Mouse (Mus musculus): ENCODE data around the gene Tfpi. TPM values are rescaled to one million over a fixed set of nuclear protein-coding genes. Genes with fewer than 3 reads are reported as not detected.
"Not testable (repeated sequence)": the region's sequence is repeated elsewhere in the genome, so short reads cannot be mapped to it uniquely, and the experiment has no call there.

Gene Tfpi
- polyA plus RNA-seq, 1 experiment from 2014 or later: 25.8 TPM

DNA sequence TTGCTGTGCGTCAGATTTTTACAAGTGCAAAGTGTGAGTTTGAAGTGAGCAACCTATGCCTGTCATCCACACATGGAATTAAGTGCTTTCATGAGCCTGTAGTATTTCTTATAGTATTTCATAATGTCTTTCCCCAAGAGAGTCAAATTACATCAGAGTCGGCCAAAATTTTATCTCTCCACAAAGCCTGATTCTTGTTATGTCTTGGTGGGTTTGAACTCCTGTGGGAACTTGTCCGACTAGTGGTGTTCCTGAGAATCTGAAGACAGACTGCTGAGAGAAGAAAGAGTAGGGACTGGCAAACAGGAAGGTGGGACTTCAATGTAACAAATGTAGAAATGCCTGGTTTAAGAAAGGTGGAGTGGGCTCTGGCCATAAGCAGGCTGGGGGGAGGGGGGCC lies 47.7 kb downstream of the Tfpi start:
- 50% methylated on average over 3 of the region's 3 CpGs for WGBS (ENCODE audit: insufficient replicate concordance)
- H3K27ac ChIP-seq: no peak overlapping the region
- ATAC-seq: no peak
- H3K36me3 ChIP-seq: no peaks in the 10 kb centered on the region; the same call in 1 of the 2 replicates
- no peak overlapping the region for H3K4me2 ChIP-seq
- H3K4me3 ChIP-seq: no peak overlapping the region
- H3K9me3 ChIP-seq (replicated peaks): no peaks in the 10 kb centered on the region
- H3K27me3 ChIP-seq (replicated peaks): no peaks in the 10 kb centered on the region
- H3K9ac ChIP-seq: no peak overlapping the region
- peaks cover 11% of the 10 kb centered on the region; the same call in 1 of the 2 replicates for H3K4me1 ChIP-seq

DNA sequence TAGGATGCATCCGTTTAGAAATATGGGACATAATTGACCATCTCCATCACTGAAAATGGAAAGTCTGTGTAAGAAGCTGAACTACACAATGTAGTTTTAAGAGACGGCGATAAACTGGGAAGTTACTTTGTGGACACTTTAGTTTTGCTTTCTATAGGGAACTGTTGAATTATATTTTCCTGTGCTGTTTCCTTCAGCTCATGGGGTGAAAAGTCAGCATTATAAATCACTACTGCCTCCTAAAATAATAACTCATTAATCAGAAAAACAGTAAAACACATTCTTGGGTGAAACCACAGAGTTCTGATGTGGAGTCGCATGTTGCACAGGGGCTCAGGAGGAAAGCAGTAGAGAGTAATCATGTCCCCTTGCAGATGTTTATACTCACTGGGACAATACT lies 50.0 kb downstream of the Tfpi start:
- no peaks in the 10 kb centered on the region for H3K9me3 ChIP-seq (replicated peaks)
- peaks cover 12% of the 10 kb centered on the region; the same call in 1 of the 2 replicates for H3K4me1 ChIP-seq
- WGBS (ENCODE audit: insufficient replicate concordance): 58% methylated on average over 4 of the region's 4 CpGs
- no peaks in the 10 kb centered on the region for H3K27me3 ChIP-seq (replicated peaks)
- no peak for ATAC-seq
- H3K9ac ChIP-seq: no peak overlapping the region
- no peak overlapping the region for H3K4me2 ChIP-seq
- no peaks in the 10 kb centered on the region for H3K36me3 ChIP-seq
- H3K27ac ChIP-seq: no peak overlapping the region
- no peak overlapping the region for H3K4me3 ChIP-seq

DNA sequence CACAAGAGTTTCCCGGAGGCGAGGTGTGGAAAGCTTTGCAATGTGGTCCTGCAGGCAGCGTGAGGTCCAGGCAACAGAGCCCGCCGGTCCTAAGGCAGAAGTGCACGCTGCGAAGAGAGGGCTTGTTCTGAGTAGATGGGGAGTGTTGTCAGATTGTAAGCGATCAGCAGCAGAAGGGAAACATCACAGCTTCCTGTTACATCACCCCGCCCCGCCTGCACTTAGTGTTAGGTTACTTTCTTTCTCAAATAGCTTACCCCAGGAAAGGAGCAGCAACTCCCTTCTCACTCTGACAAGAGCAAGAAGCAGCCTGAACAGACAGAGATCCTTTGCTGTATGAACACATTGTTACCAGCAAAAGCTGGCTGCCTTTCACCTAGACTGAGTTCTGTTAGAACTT lies 51.4 kb downstream of the Tfpi start, which contains the start of gene Calcrl:
Gene Calcrl (minus strand): TSS at position 274 of the 400 bp plus-strand sequence.
- ATAC-seq: peak; percentile 90
- H3K9ac ChIP-seq: peak within 1 kb of the TSS; percentile 59
- H3K4me3 ChIP-seq: peak within 1 kb of the TSS; percentile 54
- peak within 1 kb of the TSS; percentile 69 for H3K4me2 ChIP-seq
- H3K9me3 ChIP-seq (replicated peaks): no peaks in the 10 kb centered on the region
- H3K4me1 ChIP-seq: peaks cover 12% of the 10 kb centered on the region; the same call in 1 of the 2 replicates
- H3K27ac ChIP-seq: peak within 1 kb of the TSS; percentile 57
- no peaks in the 10 kb centered on the region for H3K27me3 ChIP-seq (replicated peaks)
- under 1% methylated on average over 10 of the region's 10 CpGs for WGBS (ENCODE audit: insufficient replicate concordance)
- no peaks in the 10 kb centered on the region for H3K36me3 ChIP-seq

DNA sequence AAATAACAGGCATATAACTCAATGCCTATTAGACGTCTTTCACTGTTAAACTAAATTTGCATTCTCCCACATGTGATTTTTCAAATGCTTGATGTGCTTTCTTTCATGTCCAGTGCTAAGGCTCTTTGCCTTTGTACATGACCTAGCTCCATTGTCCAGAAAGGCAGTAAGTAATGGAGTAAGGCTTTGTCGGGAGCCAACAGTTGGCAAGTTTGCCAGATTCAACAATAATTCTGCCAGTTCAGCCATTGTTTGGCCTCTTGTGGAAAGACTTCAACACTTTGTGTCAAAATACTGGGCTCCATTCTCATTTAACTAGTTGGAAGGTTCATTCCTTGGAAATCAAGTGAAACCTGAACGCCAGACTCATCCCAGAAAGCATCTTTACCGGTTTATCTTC lies 60.1 kb downstream of the Tfpi start:
- WGBS (ENCODE audit: insufficient replicate concordance): 82% methylated on average over 4 of the region's 4 CpGs
- no peak for ATAC-seq
- Histone ChIP-seq H3K27ac (no peak overlapping the region), H3K27me3 (replicated peaks) (no peaks in the 10 kb centered on the region), H3K9me3 (replicated peaks) (no peaks in the 10 kb centered on the region), H3K9ac (no peak overlapping the region), H3K36me3 (0 out of 2 replicates have a peak, but pooled peaks cover 2% of the 10 kb centered on the region), H3K4me3 (no peak overlapping the region), H3K4me2 (no peak overlapping the region), H3K4me1 (no peaks in the 10 kb centered on the region)

DNA sequence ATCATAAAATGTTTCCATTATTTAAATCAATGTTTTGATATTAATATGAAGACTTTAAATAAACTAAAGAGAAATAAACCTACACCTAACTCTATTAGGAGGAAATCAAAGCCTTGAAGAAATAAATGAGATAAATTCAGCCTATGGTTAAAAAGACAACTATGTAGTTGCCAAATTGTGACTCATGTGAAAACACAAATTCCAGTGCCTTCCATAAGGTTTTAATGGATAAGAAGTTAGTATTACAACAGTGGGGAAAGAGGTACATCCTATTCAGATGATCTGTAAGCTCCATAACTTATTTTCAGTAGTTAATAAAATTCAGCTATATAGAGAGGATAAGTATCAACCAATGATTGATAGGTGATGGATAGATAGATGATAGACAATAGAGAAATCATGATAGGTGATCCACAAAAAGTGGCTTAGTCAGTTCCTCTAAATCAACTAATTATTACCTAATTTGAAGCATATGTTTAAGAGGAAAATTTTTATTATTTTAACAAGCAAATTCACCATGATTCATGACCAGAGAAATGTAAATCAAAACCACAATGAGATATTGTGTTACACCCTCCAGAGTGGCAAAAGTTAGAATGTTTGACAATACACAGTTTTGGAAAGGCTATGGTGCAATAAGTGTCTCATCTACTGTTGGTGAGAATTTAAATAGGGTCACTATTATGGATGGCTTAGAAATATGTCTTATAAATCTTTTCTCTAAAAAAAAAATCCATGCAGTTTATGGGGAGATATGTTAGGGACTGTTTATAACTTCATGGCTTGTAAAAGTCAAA lies 66.6 kb downstream of the Tfpi start:
- no peak overlapping the region for H3K4me3 ChIP-seq
- no peaks in the 10 kb centered on the region for H3K4me1 ChIP-seq
- no peaks in the 10 kb centered on the region for H3K9me3 ChIP-seq (replicated peaks)
- ATAC-seq: no peak
- H3K4me2 ChIP-seq: no peak overlapping the region
- 0 out of 2 replicates have a peak, but pooled peaks cover 2% of the 10 kb centered on the region for H3K36me3 ChIP-seq
- H3K9ac ChIP-seq: no peak overlapping the region
- H3K27ac ChIP-seq: no peak overlapping the region
- no peaks in the 10 kb centered on the region for H3K27me3 ChIP-seq (replicated peaks)

DNA sequence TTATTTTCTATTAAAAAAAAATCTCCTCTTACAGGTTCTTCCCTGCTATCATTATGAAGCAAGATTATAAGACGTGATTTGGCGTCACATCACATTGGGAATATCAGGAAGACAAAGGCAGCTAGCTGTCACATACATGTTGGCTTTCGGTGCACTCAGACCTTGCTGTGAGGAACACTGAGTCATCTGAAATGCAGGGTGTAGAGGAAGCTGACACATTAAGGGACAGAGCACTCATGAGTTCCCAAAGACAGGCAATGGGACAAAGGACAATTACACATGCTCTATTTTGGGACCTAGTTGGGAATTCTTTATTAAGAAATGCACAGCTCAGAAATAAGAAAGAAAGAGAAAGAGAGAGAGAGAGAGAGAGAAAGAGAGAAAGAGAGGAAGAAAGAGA lies 71.7 kb downstream of the Tfpi start:
- no peaks in the 10 kb centered on the region for H3K36me3 ChIP-seq
- ATAC-seq: no peak
- WGBS (ENCODE audit: insufficient replicate concordance): 78% methylated on average over 3 of the region's 3 CpGs

DNA sequence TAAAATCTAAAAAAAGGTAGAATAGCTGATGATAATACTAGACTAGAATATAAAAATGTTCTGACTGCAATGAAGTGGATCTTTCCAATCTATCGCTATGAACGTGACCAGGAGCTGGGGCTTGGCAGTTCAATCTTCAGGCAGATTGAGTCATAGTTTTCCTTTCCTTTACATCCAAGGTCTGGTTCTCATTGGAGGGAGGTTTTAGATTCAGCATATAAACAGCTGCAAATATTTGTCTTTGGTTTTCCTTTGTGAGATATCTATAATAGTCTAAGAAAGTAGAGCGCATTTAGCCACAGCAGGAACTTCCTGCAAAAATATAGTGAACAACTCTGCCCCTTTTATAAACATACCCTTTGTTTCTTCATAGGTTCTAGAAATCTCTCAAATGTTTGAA lies 73.9 kb downstream of the Tfpi start:
- Histone ChIP-seq H3K4me1 (no peaks in the 10 kb centered on the region), H3K9ac (no peak overlapping the region), H3K36me3 (no peaks in the 10 kb centered on the region), H3K9me3 (replicated peaks) (no peaks in the 10 kb centered on the region), H3K4me3 (no peak overlapping the region), H3K27me3 (replicated peaks) (no peaks in the 10 kb centered on the region), H3K4me2 (no peak overlapping the region), H3K27ac (no peak overlapping the region)
- WGBS (ENCODE audit: insufficient replicate concordance): 83% methylated on average over 3 of the region's 3 CpGs
- ATAC-seq: no peak

More for the DNA sequence above, 71.7 kb downstream of the Tfpi start:
- no peaks in the 10 kb centered on the region for H3K4me1 ChIP-seq
- no peaks in the 10 kb centered on the region for H3K27me3 ChIP-seq (replicated peaks)
- no peak overlapping the region for H3K4me2 ChIP-seq
- no peak overlapping the region for H3K9ac ChIP-seq
- H3K9me3 ChIP-seq (replicated peaks): no peaks in the 10 kb centered on the region
- H3K27ac ChIP-seq: no peak overlapping the region
- no peak overlapping the region for H3K4me3 ChIP-seq

DNA sequence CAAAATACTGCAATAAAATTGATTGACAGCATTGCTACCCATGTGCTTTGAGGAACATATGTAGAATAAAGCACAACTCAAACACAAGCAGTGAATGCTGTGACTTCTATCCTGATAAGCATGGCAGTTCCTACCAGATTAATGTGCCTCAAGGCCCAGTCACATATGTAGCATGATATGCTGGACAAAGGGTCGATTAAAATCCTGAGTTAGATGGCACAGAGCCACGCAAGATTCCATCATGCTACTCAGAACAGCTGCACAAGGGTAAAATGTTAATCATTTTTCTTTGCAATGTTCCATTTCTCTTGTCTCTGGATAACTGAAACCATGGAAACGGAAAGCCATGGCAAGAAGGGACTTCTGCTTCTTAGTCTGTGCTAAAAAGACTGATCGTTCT lies 80.0 kb downstream of the Tfpi start:
- H3K27ac ChIP-seq: no peak overlapping the region
- H3K9ac ChIP-seq: no peak overlapping the region
- H3K4me1 ChIP-seq: peaks cover 11% of the 10 kb centered on the region
- H3K9me3 ChIP-seq (replicated peaks): no peaks in the 10 kb centered on the region
- WGBS (ENCODE audit: insufficient replicate concordance): 69% methylated on average over 4 of the region's 4 CpGs
- no peaks in the 10 kb centered on the region for H3K36me3 ChIP-seq
- ATAC-seq: no peak
- no peaks in the 10 kb centered on the region for H3K27me3 ChIP-seq (replicated peaks)
- no peak overlapping the region for H3K4me2 ChIP-seq
- no peak overlapping the region for H3K4me3 ChIP-seq

DNA sequence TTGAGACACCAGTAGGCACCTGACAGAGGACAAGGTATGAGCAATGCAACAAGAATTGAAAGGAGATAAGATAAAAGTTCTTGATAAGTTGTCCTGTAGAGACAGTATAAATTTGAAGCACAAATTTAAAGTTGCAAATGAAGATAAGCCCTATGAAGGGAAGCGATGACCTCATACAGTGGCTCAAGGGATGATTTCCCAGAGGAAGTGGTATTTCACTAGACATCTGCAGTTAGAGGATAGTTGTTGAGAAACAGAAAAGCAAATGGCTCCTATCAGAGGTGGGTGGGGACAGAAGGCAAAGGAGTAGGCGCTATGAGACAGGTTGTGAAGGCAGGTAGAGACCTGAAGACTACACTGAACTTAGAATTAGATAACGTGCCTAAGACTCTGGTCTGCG lies 83.3 kb downstream of the Tfpi start:
- Histone ChIP-seq H3K4me1 (peaks cover 16% of the 10 kb centered on the region), H3K27me3 (replicated peaks) (no peaks in the 10 kb centered on the region), H3K9ac (no peak overlapping the region), H3K9me3 (replicated peaks) (no peaks in the 10 kb centered on the region), H3K36me3 (no peaks in the 10 kb centered on the region), H3K27ac (no peak overlapping the region), H3K4me3 (no peak overlapping the region), H3K4me2 (no peak overlapping the region)
- WGBS (ENCODE audit: insufficient replicate concordance): 68% methylated on average over 4 of the region's 4 CpGs
- ATAC-seq: peak; percentile 35; the same call in 1 of the 2 replicates

DNA sequence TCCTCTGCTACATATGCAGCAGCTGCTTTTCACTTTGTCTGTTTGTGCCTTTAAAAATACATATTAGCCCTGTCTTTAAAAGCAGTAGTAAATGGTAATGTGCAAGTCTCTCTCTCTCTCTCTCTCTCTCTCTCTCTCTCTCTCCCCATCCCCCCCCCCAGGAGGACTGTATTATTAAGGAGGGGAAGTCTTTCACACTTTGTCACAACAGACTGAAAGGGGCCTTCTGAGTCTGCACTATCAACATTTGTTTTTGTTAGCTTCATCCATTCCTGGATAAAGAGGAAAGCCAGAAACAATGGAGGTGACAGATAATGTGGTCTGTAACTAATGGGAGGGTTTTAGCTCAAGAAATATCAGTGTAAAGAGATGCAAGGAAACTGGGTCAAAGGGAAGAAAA lies 87.5 kb downstream of the Tfpi start:
- Histone ChIP-seq H3K4me3 (no peak overlapping the region), H3K9me3 (replicated peaks) (no peaks in the 10 kb centered on the region), H3K36me3 (no peaks in the 10 kb centered on the region), H3K9ac (no peak overlapping the region), H3K27ac (no peak overlapping the region), H3K27me3 (replicated peaks) (no peaks in the 10 kb centered on the region), H3K4me1 (peaks cover 32% of the 10 kb centered on the region), H3K4me2 (no peak overlapping the region)
- no peak; the same call in 1 of the 2 replicates for ATAC-seq

DNA sequence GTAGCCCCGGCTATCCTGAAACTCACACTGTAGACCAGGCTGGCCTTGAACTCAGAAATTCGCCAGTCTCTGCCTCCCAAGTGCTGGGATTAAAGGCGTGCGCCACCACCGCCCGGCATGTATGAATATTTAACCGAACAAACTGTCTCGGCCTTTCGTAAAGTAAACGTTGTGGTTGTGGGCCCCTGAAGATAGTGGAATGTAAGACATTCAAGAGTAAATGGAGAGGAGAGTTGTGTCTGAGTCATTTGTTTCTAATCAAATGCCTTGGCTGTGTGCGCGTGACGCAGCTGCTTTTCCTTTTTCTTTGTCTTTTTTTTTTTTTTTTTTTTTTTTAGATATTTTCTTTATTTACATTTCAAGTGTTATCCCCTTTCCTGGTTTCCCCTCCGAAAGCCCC lies 88.0 kb downstream of the Tfpi start:
- ATAC-seq; H3K27ac ChIP-seq; H3K27me3 ChIP-seq (replicated peaks); H3K4me3 ChIP-seq; H3K36me3 ChIP-seq; H3K9me3 ChIP-seq (replicated peaks); H3K9ac ChIP-seq; H3K4me2 ChIP-seq: not testable (repeated sequence)
- H3K4me1 ChIP-seq: peaks cover 31% of the 10 kb centered on the region
- 74% methylated on average over 14 of the region's 14 CpGs for WGBS (ENCODE audit: insufficient replicate concordance)

DNA sequence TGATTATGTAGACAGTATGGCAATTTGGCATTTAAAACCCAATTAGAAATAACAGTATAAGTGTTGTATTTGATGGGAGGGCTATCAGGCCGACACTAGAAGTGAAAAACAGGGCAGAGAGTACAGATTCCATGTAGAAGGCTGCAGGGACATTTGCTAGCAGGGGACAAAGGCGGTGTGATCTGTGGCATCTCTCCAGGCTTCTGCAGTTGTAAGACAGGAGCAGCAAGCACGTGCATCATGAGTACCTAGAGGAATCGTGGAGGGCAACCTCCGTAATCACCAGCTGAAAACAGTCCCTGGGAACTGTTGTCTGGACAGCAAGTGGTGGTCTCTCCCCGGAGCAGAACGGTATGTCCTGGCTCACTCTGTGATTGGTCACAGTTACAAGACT lies 88.6 kb downstream of the Tfpi start:
- peaks cover 33% of the 10 kb centered on the region for H3K4me1 ChIP-seq
- peak overlapping the region; percentile 22; the same call in 1 of the 2 replicates for H3K9ac ChIP-seq
- no peaks in the 10 kb centered on the region for H3K36me3 ChIP-seq
- H3K27me3 ChIP-seq (replicated peaks): no peaks in the 10 kb centered on the region
- ATAC-seq: no peak; the same call in 1 of the 2 replicates
- WGBS (ENCODE audit: insufficient replicate concordance): 53% methylated on average over 7 of the region's 7 CpGs
- no peaks in the 10 kb centered on the region for H3K9me3 ChIP-seq (replicated peaks)
- H3K4me3 ChIP-seq: peak overlapping the region; percentile 43
- peak overlapping the region; percentile 57 for H3K4me2 ChIP-seq
- H3K27ac ChIP-seq: 0 out of 2 replicates have a peak overlapping the region, but pooled peaks have one; percentile 3
